ENCODE assay signal across 10 mouse cellular contexts in genomic region chr4:49913636-49914035, GRCm38 (mm10).
DNase-seq lines count a peak whose midpoint lies in the region; ATAC-seq lines count a peak whose summit lies in the region.
"Had no signal": no experiment of that assay in that cellular context is flagged by ENCODE, and none has a peak within 500 bp of the region (broad histone marks: within the 10 kb centered on the region; RNA-seq: fewer than 3 reads in every experiment).

No protein-coding gene starts in this region.

- no peak overlapping the region for H3K4me3 ChIP-seq in heart, embryonic 11.5 days (ENCODE audit: low read depth, low read length)

- H3K9ac ChIP-seq in heart, embryonic 11.5 days (ENCODE audit: low read depth, low read length) = no peak overlapping the region

- no peak overlapping the region for H3K27ac ChIP-seq in heart, embryonic 11.5 days (ENCODE audit: low read depth, low read length)

- no peaks in the 10 kb centered on the region for H3K4me1 ChIP-seq in heart, embryonic 11.5 days (ENCODE audit: control insufficient read depth, insufficient read depth, low read length)

- ATAC-seq in heart, embryonic 11.5 days (replicated peaks; ENCODE audit: insufficient number of reproducible peaks, low FRiP score, low TSS enrichment) = no peak

- no peaks in the 10 kb centered on the region for H3K27me3 ChIP-seq in heart, embryonic 11.5 days (ENCODE audit: control insufficient read depth, insufficient read depth, low read length)

- DNase-seq in heart, postnatal 36 days = peak; percentile 11 to 14
- DNase-seq in cerebellum, adult 9-10 months = peak; percentile 21
- DNase-seq in layer of hippocampus, adult 18-20 months (ENCODE audit: low spot score in 2 of 2) = peak; percentile 36 to 68
- peak; percentile 24 to 31 for DNase-seq in right cerebral cortex, adult 2 months (ENCODE audit: low spot score in 2 of 2)
- no peak for DNase-seq in MN1 (ENCODE audit: low spot score)
- DNase-seq in lung, postnatal 25 days (ENCODE audit: low spot score) = no peak
- no peak for DNase-seq in urinary bladder, postnatal 36 days (ENCODE audit: low spot score in 2 of 2)
- DNase-seq: kidney, postnatal 36 days; lung, postnatal 14 days had no signal

- no peak overlapping the region for H3K4me2 ChIP-seq in heart, embryonic 11.5 days

- H3K36me3 ChIP-seq in heart, embryonic 11.5 days (ENCODE audit: control insufficient read depth, insufficient read depth, low read length) = no peaks in the 10 kb centered on the region

- intact Hi-C loops in heart, postnatal 36 days (cut with DNase I) = no loop called here

- no peaks in the 10 kb centered on the region for H3K9me3 ChIP-seq in heart, embryonic 11.5 days (replicated peaks; ENCODE audit: control insufficient read depth, low read length)

- 66% methylated on average over 2 of the region's 2 CpGs for WGBS in heart, embryonic 11.5 days (ENCODE audit: insufficient replicate concordance)

Comparison
In these comparisons a context has a peak if more than half of its experiments do, and no peak if none do; other contexts are left out.
1. DNase-seq: peak in heart, postnatal 36 days (2 of 2), cerebellum, adult 9-10 months (single experiment), layer of hippocampus, adult 18-20 months (2 of 2) and right cerebral cortex, adult 2 months (2 of 2); none in MN1 (single experiment), lung, postnatal 25 days (single experiment) and urinary bladder, postnatal 36 days (0 of 2).